In the genomic region with DNA sequence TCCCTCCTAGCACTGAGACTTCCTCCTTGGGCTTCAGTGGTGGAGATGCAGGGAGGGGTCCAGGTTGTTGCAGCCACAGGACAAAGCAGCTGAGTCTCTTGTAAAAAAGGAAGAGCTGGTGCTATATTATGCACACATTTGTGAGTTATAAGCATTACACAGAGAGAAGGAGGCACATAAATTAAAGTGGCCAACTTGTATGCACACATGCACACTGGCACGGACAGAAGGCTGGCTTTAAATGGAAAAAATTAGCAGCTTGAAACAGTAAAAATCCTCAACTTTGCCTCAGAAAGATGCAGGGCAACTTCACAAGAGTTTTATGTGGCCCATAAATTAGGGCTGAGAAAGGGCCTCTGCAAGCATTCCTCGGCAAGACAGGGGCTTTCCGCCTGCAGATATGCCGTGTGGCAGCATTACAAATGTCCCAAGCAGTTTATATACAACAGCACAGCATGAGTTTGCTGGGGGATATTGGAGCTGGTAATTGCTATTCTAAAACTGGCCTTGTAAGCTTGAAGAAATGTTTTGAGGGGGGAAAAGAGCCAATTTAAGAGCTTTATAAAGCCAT, we compare ENCODE assay signal across 13 mouse cellular contexts. TPM values are rescaled to one million over a fixed set of nuclear protein-coding genes. Genes with fewer than 3 reads are reported as not detected.
DNase-seq lines count a peak whose midpoint lies in the region; ATAC-seq lines count a peak whose summit lies in the region.
"Had no signal": no experiment of that assay in that cellular context is flagged by ENCODE, and none has a peak within 500 bp of the region (broad histone marks: within the 10 kb centered on the region; RNA-seq: fewer than 3 reads in every experiment).

No protein-coding gene starts in this region.

- no peak overlapping the region for H3K4me3 ChIP-seq in forebrain, embryonic 10.5 days
- no peak overlapping the region for H3K4me3 ChIP-seq in forebrain, embryonic 11.5 days (ENCODE audit: low read depth, low read length)
- no peak overlapping the region for H3K4me3 ChIP-seq in kidney, embryonic 16.5 days (ENCODE audit: low read length)
- H3K4me3 ChIP-seq: intestine, embryonic 15.5 days; midbrain, embryonic 15.5 days had no signal

- peak overlapping the region; percentile 44; the same call in 1 of the 2 replicates for H3K27ac ChIP-seq in forebrain, embryonic 10.5 days
- no peak overlapping the region for H3K27ac ChIP-seq in forebrain, embryonic 11.5 days (ENCODE audit: low read depth, low read length)
- H3K27ac ChIP-seq in kidney, embryonic 16.5 days (ENCODE audit: low read length) = peak overlapping the region; percentile 61
- H3K27ac ChIP-seq: intestine, embryonic 15.5 days; midbrain, embryonic 15.5 days had no signal

- H3K9me3 ChIP-seq in forebrain, embryonic 10.5 days = no peaks in the 10 kb centered on the region
- no peaks in the 10 kb centered on the region for H3K9me3 ChIP-seq in forebrain, embryonic 11.5 days (ENCODE audit: control insufficient read depth, low read length)
- H3K9me3 ChIP-seq in kidney, embryonic 16.5 days (ENCODE audit: low read length) = no peaks in the 10 kb centered on the region
- H3K9me3 ChIP-seq: intestine, embryonic 15.5 days; midbrain, embryonic 15.5 days had no signal

- H3K9ac ChIP-seq in forebrain, embryonic 11.5 days (ENCODE audit: low read length) = no peak overlapping the region
- H3K9ac ChIP-seq in kidney, embryonic 16.5 days (replicated peaks; ENCODE audit: low read length) = no peak overlapping the region
- H3K9ac ChIP-seq: intestine, embryonic 15.5 days; midbrain, embryonic 15.5 days had no signal

- H3K4me1 ChIP-seq in forebrain, embryonic 10.5 days = peaks cover 61% of the 10 kb centered on the region
- peaks cover 16% of the 10 kb centered on the region for H3K4me1 ChIP-seq in forebrain, embryonic 11.5 days (replicated peaks; ENCODE audit: control insufficient read depth, insufficient read depth, low read length)
- peaks cover 15% of the 10 kb centered on the region; the same call in 1 of the 2 replicates for H3K4me1 ChIP-seq in kidney, embryonic 16.5 days (ENCODE audit: insufficient read depth, low read length)

- 43% methylated on average over 4 of the region's 4 CpGs for WGBS in forebrain, embryonic 10.5 days
- WGBS in forebrain, embryonic 11.5 days = 30% methylated on average over 4 of the region's 4 CpGs
- WGBS in kidney, embryonic 16.5 days = 20% methylated on average over 4 of the region's 4 CpGs

- H3K4me2 ChIP-seq in forebrain, embryonic 11.5 days (ENCODE audit: low read depth, low read length, severe bottlenecking) = no peak overlapping the region
- no peak overlapping the region for H3K4me2 ChIP-seq in kidney, embryonic 16.5 days (replicated peaks; ENCODE audit: low read depth, low read length)
- H3K4me2 ChIP-seq: intestine, embryonic 15.5 days; midbrain, embryonic 15.5 days had no signal

- peaks cover 47% of the 10 kb centered on the region for H3K36me3 ChIP-seq in forebrain, embryonic 10.5 days (replicated peaks)
- H3K36me3 ChIP-seq in forebrain, embryonic 11.5 days (ENCODE audit: control insufficient read depth, insufficient read depth, low read length) = no peaks in the 10 kb centered on the region
- no peaks in the 10 kb centered on the region for H3K36me3 ChIP-seq in kidney, embryonic 16.5 days (ENCODE audit: insufficient read depth, low read length)
- H3K36me3 ChIP-seq: intestine, embryonic 15.5 days; midbrain, embryonic 15.5 days had no signal

- peaks cover 60% of the 10 kb centered on the region for H3K27me3 ChIP-seq in forebrain, embryonic 10.5 days (ENCODE audit: poor library complexity, severe bottlenecking)
- no peaks in the 10 kb centered on the region for H3K27me3 ChIP-seq in forebrain, embryonic 11.5 days (ENCODE audit: control insufficient read depth, insufficient read depth, low read length)
- no peaks in the 10 kb centered on the region for H3K27me3 ChIP-seq in kidney, embryonic 16.5 days (ENCODE audit: insufficient read depth, low read length)
- H3K27me3 ChIP-seq: intestine, embryonic 15.5 days; midbrain, embryonic 15.5 days had no signal

- no peak for DNase-seq in forebrain, embryonic 10.5 days (ENCODE audit: extremely low spot score, low spot score)
- DNase-seq in forebrain, embryonic 11.5 days (ENCODE audit: low spot score) = no peak
- DNase-seq in kidney, adult 9 months = no peak
- DNase-seq in urinary bladder, adult 2 months (ENCODE audit: low spot score) = peak; percentile 3
- no peak for DNase-seq in urinary bladder, adult 18-20 months (ENCODE audit: low spot score in 2 of 2)
- DNase-seq in lung, postnatal 36 days = no peak
- DNase-seq: adrenal gland, postnatal 14 days; layer of hippocampus, postnatal 36 days; retina, postnatal 1 day had no signal

- no peak for ATAC-seq in forebrain, embryonic 11.5 days (replicated peaks; ENCODE audit: low FRiP score)
- ATAC-seq in kidney, embryonic 16.5 days (ENCODE audit: low FRiP score, low TSS enrichment) = peak; percentile 64
- ATAC-seq in inflammation-experienced regulatory T-cells, adult 6 months = no peak
- ATAC-seq: intestine, embryonic 15.5 days had no signal

RNA-seq across cellular contexts. Expression of gene Pknox2, which starts 25.4 kb away (rescaled TPM):
- polyA plus RNA-seq in forebrain, embryonic 10.5 days (2016; fragmentation: Nextera tagmentation; extraction: Ambion mirVana) = 35.3 and 36.8 TPM in 2 replicates
- 21.0 and 23.7 TPM in 2 replicates for polyA plus RNA-seq in forebrain, embryonic 11.5 days (2014; fragmentation: Nextera tagmentation; extraction: Ambion mirVana)
- 11.0 and 12.7 TPM in 2 replicates for polyA plus RNA-seq in kidney, embryonic 16.5 days (2015; fragmentation: Nextera tagmentation; extraction: Ambion mirVana)
- polyA plus RNA-seq in urinary bladder, adult 2 months (2012; rRNA removed) = 13.6 and 17.0 TPM in 2 replicates
- polyA plus RNA-seq in inflammation-experienced regulatory T-cells, adult 6 months (2017; shearing (Covaris generic)) = not detected

Comparison
In these comparisons a context has a peak if more than half of its experiments do, and no peak if none do; other contexts are left out.
1. RNA of gene Pknox2, which starts 25.4 kb away (polyA plus RNA-seq): 35.3 to 36.8 TPM in forebrain, embryonic 10.5 days, 21.0 to 23.7 TPM in forebrain, embryonic 11.5 days, 13.6 to 17.0 TPM in urinary bladder, adult 2 months and 11.0 to 12.7 TPM in kidney, embryonic 16.5 days; not detected in inflammation-experienced regulatory T-cells, adult 6 months; every median in the first group is over 10 times any median in the second.